Mouse (Mus musculus): Measurements from ENCODE around the gene 1700042G07Rik.

The 1700042G07Rik gene

DNA sequence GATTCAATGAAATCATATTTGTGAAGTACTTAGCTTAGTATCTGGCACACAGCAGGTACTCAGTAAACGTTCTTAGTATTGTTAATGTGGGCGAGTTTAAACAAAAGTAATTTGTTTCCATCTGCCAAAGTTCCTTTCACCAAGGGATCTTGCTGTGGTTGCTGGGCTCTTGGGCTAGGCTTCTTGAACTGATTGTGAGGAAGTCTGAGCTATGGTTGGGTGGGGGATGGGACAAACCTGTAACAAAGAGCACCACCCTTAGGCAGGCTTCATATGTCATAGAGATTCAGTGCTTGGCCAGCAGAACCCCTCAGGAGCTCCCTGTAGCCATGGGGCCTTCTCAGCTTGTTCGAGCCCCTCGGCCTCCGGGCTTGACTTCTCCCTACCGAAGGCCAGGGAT lies at the start of gene 1700042G07Rik, which contains the start of gene Gm49337:
Gene 1700042G07Rik, plus strand, starts transcription at position 301 of the 400 bp plus-strand sequence.
Gene Gm49337, plus strand, starts transcription at position 313 of the 400 bp plus-strand sequence.
- no peak for DNase-seq

DNA sequence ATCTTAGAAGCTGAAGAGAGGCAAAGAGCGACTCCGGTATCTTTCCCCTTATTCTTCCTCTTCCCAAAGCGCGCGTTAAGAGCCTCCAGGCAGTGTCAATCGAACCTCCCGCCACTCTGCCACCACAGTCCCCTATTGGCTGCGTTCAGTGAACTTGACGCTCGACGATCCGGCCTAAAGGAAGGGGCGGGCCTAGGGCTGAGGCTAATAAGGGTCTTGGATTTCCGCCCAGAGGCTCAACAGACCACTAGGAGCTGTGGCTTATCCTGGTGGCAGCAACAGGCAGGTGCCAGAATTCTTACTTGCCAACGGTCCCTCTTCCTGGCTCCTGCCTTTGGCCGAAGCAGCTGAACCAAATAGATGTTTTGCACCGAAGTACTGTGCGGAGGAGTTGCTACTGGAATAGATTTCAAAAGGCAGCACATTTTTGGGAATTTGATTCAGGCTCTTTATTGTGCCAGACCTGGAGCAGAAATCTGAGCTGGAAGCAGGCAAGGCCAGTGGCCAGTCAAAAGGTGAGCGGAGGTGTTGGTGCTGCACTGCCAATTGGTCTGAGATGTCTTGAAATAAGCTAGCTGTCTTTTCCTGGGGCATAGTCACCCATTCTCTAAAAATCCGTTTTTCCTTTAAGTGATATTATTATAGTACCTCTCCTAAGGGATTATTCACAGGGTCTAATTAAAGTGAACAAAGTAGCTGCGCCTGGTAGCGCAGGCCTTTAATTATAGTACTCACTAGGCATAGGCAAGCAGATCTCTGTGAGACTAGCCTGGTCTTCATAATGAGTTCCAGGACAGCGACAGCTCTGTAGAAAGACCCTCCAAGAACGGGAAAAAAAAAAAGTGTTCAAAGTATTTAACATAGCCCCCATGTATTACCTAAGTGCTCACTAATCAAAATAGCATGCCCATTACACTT lies 49.3 kb upstream of the 1700042G07Rik start, which contains the start of the genes Rad54l and Pomgnt1:
Gene Rad54l, minus strand, starts transcription at position 89 of the 918 bp plus-strand sequence.
Gene Pomgnt1, plus strand, starts transcription at position 239 of the 918 bp plus-strand sequence.
- DNase-seq: peak; percentile 83

DNA sequence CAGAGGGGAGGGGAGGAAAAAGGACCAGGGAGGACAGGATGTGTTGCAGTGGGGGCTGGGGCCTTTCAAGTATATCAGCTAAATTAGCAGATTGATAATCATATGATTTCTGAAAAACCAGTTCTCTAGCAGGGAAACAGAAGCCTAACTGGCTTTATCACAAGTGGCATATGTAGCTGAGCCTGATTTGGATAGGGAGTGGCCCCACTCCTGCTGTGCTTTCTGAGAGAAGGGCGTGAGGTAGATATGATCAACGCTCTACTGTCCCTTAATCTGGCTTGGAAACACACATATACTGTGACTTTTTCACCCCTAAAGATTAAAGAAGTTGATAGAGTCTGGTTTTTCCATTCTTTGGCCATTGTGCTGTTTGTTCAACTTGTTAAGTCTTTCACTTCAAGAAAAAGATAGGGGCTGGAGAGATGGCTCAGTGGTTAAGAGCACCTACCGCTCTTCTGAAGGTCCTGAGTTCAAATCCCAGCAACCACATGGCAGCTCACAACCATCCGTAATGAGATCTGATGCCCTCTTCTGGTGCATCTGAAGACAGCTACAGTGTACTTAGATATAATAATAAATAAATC lies 47.3 kb upstream of the 1700042G07Rik start:
- no peak for DNase-seq

DNA sequence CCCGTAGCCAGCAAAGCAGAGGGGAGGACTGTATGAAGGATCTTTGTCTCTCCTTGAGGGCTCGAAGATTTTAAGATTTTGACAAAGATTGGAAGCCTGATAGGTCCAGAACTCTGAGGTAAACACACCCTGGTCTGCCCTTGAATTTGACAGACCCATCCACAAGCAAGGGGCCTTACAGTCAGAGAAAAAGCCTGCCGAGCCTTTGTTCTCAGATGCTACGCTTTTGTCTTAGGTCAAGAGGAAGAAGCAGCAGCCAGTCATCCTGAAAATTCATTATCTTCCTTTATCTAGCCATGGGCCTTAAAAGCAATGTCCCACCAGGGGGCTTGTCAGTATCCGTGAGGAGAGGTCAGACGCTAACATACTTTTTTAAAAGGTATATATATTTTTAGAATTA lies 45.2 kb upstream of the 1700042G07Rik start:
- DNase-seq: no peak

DNA sequence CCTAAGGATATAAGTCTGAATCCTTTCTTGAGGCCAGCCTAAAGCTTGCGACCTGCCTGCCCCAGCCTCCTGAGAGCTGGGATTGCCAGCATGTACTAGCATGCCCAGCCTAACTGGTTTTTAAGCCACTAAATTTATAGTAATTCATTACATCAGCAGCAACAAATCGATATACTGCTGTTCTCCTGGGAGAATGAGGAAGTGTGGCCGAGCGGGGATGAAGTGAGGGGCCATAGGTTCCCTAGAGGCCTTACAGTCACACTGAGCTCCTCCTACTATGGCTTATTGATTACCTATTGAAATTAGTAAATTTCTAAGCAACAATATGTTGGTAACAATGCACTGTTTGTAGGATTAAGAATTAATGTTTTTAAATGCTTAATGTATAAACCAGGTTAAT lies 40.0 kb upstream of the 1700042G07Rik start:
- no peak for DNase-seq

DNA sequence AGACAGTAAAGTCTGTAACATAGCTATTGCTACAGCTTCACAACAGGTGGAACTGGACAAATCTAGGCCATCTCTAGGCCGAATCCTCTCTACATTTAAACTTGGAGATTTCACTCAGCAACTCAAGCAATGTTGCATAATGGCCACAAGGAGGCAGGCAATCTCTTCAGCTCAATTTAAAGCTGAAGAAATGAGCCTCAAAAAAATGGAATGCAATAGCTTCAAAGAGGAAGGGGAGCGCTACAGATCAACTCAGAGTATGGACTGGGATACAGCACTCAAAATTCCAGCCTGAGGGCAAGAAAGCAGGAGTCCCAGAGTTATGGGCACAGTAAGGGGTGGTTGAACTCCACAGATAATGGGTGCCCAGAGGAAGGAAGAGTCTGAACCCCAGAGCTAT lies 38.2 kb upstream of the 1700042G07Rik start:
- no peak for DNase-seq

DNA sequence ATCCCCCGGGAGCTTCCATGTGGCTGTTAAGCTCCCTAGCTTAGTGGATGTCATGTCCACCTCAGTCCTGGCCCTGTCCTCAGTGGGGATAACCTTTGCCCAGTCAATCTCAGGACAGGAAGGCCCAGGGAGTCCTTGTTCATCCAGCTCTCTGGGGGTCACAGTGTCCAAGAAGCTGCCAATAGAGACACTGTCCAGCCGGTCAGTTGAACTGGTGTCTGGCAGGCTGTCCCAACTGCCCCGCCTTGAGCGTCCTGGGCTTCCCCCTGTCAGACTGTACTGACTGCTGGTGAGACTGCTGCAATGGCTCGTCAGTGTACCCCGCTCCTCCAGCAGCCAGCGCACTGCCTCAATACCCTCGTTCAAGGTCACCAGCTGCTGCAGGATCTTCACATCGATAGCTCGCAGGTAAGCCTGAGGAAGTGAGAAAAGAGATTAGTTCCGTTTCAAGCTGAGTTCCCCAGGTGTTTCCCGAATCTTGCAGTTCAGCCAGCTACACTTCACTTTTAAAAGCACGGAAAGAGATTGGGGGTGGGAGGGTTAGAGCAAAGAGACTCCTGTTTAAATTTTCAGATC lies 35.7 kb upstream of the 1700042G07Rik start:
- DNase-seq: no peak

DNA sequence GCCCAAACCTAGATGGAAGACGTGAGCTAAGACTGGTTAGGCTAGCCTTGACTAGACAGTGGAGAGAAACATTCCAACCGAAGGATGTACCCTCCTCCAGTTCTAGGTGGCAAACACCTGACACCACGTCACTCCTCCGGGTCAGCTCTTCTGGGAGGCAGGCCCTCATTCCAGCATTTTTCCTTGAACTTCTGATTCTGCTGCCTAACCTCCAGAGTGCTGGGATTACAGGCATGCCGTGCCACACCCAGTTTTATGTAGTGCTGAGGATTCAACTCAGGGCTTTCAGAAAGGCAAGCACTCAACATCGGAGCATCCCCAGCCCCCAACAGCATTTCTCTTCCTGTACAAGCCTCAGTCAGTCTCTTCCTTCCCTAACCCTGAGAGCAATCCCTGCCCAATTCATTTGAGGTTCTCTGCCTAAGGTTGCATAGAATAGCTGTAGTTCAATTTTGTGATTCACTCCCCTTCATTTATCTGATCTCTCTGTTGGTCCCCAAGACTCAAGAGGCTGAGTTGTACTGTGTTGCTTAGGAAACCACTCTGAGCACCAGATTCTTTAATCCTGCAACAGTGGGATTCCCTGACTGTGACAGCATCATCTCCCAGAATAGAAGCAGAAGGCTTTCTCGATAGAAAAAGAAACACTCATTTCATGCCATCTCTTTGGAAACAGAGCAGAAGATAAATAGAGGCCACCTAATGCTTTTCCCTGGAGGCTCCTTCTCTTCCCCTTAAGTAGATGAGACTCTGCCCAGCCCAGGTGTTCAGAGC lies 32.2 kb upstream of the 1700042G07Rik start:
- DNase-seq: no peak

DNA sequence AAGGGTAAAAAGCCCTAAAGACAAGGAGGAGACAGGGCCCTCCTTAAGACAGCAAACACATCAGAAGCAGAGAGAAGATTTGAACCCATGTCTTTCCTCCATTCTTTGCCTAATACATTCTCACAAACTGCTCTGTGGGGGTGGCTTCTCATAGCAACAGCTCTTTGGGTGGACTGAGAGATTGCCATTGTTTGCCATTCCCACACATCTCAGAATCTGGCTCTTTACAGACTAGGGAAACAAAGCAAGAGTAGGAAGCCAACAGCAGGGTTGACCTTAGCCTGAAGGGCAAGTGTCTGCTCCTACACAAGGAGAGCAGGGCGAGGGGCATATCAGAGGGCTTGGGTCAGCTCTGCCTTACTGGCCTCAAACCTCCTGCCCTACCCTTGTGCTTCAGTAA lies 31.4 kb upstream of the 1700042G07Rik start:
- no peak for DNase-seq

DNA sequence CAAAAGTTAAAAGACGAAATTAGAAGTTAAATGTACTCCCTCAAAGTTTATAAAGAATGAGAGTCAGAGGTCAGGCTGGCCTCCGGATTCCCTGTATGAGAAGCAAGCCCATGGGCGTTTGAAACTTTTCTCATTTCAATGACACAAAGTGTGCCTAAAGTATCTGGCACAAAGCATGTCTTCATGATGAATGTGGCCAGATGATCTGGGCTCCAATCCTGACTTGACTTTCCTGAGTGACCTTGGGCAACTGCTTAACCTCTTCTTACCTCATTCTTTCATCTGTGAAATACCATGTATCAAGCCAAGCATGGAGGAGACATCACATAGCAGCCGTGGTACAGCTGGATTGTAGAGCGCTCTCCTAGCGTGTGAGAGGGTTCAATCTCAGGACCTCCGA lies 30.9 kb upstream of the 1700042G07Rik start:
- no peak for DNase-seq

DNA sequence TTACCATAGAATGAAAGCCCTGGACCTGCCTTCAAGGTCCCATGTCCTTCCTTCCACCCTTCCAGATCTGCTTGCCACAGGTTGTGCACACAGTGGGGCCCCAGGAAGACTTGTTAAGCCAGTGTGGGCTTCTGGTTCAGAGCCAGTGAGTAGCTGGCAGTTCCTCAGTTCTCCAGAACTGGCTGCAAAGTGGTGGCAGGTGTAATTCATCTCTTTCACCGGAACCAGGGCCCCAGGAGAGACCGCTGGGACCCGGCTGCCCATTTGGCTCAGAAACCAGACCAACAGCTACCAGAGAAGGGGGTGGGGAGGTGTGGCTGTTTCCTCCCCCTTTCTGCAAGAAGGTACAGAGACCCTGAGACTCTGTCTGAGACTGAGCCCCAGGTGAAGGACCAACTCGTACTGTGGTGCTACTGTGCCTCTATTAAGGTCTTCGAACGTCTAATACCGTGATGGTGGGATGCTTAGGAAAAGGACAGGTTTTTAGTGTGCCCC lies 29.8 kb upstream of the 1700042G07Rik start:
- no peak for DNase-seq

DNA sequence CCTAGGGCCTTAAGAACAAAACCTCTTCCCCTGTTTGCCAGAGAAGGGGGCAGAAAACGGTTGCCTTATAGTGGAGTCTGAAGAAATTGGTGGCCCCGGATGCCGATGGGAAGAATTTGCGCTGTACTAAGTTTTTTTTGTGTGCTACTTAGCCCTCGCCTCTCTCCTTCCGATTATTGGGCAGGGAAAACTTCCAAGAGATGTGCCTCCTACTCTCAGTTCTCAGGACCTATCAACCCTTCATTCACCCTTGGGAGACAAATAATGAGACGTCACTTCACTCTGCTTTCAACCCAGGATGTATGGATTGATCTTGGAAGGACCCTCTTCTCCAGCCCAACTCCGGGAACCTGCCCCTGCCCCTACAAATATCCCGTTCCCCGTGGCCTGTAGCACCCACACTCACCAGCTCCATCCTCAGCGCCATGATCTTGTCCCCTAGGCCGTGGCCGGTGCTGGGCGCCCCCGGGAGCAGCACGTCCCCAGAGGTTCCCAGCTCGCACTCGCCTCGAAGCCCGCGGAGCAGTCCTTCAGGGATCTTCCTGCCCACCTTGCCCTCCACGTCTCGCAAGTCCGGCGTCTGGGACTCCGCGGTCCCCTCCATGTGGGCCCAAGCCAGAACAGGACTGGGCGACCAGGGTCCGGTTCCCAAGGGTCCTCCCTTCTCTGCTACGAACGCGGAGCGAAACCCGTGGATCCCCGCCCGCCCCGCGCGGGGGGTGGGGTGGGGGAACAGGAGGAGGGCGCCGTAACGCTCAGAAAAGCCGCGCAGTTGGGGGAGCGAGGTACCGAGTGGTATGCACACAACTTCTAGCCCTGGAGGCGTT lies 29.1 kb upstream of the 1700042G07Rik start:
- DNase-seq: peak; percentile 77

DNA sequence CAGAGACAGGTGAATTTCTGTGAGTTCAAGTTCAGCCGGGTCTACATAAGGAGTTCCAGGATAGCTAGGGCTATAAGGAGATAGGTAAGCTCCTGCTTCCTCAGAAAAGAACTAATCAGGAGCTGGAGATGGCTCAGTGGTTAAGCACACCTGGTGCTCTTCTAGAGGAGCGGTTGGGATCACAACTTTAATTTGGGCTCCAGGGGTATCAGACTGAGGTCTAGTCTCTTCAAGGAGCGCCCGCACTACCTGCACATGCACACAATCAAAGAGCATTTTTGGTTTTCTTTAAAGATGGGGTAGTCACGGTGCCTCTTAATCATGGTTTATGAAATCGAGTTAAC lies 23.4 kb upstream of the 1700042G07Rik start:
- no peak for DNase-seq

DNA sequence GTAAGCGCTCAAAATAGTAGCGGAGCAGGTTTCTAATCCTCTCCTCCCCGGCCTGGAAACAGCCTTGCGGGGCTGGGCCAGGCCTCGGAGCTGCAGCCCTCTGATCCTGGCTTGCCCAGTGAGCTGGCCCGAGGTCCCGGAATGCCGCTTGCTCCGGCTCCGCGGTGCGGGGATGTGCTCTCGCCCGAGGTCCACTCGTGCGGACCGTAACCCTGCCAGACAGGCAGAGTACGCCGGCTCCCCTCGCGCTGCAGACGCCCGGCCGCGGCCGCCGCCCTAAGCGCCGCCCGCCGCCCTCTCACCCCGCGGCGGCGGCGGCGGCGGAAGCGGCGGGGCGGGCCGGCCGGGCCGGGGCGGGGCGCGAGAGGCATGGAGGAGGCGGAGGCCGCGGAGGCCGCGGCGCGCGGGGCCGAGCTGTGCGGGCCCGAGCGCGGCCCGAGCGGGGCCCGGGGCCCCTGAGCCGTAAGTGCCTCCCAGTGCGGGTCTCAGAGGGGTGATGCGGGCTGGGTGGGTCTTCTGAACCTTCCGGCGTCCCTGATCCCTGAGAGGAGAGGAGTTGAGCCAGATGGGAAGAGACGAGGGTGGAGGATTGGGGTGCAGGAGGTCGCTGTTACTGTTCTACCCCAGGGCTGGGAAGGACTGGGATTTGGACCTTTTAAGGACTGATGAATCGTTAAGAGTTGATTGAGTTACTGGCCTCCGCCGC lies 22.9 kb upstream of the 1700042G07Rik start:
- DNase-seq: peak; percentile 80

DNA sequence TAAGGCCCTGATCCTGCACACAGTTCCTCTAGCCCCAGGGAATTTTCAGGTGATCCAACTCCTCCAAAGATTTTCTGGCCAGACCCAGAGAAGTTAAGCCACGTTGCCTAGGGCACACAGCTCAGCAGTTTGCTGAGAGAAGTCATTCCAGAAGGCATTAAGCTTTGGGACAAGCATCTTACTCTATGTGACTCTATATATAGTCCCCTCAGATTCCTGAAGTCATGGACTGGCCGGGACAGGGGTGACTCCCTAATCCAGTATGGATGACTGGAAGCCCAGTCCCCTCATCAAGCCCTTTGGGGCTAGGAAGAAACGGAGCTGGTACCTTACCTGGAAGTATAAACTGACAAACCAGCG lies 22.3 kb upstream of the 1700042G07Rik start:
- DNase-seq: no peak

DNA sequence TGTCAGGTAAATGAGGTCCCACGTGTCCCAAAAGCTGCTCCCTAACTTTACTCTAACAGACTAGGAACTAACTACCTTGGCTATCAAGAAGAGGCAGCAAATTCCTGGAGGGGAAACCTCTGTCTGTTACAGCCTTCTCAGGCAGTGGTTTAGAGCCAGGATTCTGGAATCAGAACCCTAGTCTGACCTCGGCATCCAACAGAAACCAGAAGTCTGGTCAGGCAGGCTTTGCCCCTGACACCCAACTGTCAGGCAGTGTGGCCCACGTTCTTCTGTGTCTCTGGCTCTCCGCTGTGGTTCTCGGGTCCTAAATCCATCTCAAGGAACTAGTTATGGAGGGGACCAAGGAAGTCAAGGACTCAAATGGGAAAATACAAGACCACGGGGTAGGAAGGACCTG lies 21.9 kb upstream of the 1700042G07Rik start, which contains the start of gene Lurap1:
Gene Lurap1, minus strand, starts transcription at position 101 of the 400 bp plus-strand sequence.
- DNase-seq: no peak

DNA sequence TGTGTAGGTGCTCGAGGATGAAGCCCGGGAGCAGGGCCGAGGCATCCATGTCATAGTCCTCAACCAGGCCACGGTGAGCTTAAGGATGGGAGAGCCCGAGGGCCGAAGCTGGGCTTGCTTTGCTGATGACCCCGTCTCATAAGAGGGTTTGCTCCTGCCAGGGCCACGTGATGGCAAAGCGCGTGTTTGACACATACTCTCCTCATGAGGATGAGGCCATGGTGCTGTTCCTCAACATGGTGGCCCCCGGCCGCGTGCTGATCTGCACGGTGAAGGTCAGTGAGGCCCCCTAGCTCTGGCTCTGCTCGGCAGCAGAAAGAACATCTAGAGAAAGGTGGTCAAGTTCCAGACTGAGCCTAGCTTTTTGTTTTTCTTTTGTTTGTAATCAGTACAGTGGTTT lies 20.5 kb upstream of the 1700042G07Rik start:
- DNase-seq: no peak

DNA sequence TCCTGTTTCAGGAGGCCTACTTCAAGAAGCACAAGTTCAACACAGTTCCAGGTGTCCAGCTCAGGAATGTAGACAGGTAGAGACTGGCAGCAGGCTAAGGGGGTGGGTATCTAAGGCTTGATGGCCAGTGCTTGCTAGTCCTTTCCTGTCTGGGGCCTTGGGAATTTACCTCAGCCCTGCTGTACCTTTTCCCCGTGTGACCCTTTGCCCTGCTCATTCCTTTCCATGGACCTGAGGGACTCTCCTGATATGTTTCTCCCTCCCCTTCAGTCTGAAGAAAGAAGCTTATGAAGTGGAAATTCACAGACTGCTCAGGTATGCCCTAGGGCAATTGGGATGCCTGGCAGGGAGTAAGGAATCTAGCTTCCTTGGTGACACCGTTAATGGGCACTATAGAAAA lies 15.3 kb upstream of the 1700042G07Rik start:
- DNase-seq: no peak

DNA sequence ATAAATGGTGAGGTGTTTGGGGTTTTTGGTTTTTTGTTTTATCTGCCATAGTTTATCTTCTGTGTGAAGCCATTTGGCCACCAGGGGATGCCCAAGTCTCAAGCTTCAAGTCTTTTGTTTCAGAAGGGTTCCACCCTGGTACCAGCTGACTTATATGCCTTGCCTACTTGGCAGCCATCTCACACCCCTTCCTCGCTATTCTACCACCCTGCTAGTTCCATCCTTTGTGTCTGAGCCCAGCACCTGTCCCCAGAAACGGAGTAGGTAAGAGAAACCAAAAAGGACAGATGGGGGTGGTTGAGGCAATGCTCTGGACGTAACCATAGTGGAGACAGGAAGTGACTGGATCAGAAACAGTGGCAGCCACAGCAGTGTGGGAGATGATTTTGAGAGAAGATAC lies 13.3 kb upstream of the 1700042G07Rik start:
- peak; percentile 67 for DNase-seq

DNA sequence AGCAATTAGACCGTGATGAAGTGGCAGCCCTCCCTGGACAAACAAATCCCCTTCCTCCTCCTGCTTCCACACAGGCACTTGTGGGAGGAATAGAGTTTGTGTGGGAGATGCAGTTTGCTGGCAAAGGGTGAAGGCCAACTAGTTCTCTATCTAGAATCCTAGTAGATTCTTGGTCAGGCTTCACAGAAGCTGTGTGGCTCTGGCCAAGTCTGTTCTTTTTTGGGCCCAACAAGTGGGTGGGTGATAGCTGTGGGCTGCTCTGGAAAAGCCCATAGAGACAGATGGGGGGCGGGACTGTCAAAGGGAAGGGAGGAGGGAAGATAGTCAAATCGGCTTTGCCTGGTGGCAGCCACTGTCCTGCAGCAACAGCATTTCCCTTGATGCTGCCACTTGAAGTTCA lies 12.4 kb upstream of the 1700042G07Rik start:
- no peak for DNase-seq

DNA sequence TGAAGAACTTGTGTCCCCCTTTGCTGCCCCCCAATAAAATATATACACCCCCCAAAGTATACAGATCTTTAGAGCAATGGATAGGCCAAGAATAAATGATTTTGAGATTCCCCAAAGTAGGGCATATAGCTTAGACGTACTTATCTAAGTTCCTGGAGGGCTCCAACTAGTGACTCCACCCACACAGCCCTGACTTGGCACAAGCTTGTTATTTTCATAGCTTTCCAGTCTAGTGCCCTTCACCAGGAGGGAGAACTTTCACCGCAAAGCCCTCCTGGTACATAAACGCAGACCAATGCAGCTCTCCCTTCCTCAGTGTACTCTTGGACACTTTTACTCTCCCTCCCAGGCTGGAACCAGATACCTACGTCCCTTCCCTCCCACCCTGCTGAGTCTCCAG lies 11.0 kb upstream of the 1700042G07Rik start:
- DNase-seq: no peak

Data from thymus, postnatal 14 days (tissue).